Mouse (Mus musculus): ENCODE measurements around the gene Slc6a17. TPM values are rescaled to one million over a fixed set of nuclear protein-coding genes. Genes with fewer than 3 reads are reported as not detected.

Slc6a17 gene
- 1 to 10 TPM; 2.5 to 3.7 TPM for total RNA-seq (2021)
- long read RNA-seq, experiment 1, result 0 reads
- long read RNA-seq, experiment 2, partial matches to known transcripts, result 0 of 2 reads
- long read RNA-seq, experiment 2, other reads (novel, unspliced or antisense), result 2 of 2 reads

DNA sequence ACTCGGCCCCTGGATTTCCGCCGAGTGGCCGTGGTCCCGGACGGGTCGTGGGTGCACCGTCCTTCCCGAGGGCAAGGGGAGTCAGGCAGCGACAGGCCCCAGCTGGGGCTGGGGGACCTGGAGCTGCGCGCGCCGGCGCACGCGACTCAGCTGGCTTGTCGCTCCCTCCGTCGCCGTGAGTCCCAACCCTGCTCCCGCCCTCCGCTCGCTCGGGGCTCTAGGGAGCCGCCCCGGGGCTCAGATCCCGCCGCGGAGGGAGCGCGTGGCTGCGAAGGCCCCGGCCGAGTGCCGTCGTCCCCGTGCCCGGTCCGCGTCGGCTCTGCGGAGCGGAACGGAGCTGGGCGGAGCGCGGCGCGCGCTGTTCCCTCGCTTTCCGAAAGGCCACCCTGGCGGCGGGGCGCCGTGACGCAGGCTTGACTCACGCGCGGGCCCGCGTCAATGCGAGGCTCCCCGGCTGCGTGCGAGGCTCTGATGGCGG, at the start of gene Slc6a17:
Slc6a17 (minus strand) TSS at position 388 of the 478 bp plus-strand sequence.
- DNase-seq, result peak; percentile 70

DNA sequence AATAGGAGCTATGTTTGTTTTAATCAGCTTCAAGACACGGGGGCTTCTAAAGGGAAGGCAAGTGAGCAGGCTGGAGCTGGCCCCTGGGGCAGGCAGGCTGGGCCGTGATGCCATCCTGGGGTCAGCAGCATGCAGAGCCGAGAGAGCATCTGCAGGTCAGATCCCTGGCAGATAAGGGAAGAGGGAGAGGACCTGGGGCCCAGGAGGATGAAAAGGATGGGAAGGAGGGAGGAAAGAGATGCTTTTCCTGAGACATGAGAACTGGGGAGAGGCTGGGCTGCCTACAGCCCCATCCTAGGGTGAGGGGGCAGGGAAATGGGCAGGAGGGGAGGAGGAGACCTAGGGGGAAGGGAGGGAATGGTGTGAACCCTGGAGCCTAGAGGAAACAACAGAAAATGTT, 47.5 kb upstream of the Slc6a17 start:
- DNase-seq, result no peak

DNA sequence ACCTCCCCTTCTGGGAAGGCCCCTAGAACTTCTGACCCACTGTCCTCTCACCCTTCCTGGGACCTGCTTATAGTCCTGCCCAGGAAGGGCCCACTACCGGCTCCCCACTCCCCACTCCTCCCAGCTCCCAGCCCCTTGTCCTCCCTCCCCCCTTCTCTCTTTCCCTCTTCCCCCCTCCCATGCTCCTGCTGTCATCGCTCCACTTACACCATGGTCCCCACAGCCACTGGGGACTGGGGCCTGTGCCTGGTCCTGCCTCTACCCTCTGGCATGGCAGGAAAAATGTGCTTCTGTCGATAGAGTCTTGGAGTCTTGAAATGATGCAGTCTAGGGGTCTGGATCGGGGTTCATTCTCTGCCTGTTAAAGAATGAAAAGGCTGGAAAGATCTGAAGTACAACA, 46.1 kb upstream of the Slc6a17 start:
- no peak for DNase-seq

DNA sequence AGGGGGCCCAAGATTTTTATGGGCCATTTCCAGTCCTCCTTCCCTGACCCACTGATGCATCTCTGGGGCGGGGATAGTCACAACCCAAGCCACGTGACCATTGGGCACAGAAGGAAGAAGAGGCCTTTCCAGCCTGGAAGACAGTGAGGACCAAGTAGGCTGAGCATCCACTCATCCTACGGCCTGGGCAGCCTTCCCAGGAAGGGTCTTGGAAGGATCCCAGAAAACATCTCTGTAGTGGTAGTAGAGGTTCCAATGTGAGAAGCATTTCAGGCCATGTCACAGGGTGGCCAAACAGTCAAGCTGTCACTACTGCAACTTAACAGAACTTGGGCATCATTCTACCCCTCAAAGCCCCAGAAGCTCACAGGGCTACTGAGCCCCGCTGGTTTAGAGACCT, 44.8 kb upstream of the Slc6a17 start:
- DNase-seq, result no peak

DNA sequence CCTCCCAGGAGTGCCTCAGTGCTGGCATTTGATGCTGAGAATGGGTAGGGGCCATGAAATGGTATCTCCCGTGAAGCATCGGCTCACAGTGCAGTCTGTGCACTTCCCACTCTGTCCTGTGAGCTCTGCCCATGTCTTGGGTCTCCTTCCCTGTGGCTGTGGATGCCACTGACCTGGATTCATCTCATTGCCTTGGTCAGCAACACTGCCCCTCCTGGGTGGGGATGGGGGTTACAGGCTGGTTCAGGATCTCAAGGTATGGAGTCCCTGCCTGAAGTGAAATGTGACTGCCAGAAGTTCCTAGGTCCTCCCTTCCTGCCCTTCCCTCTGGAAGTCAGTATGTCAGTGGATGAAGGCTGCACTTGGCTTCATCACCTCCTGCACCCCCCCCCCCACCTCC, 44.3 kb upstream of the Slc6a17 start:
- DNase-seq, result no peak

DNA sequence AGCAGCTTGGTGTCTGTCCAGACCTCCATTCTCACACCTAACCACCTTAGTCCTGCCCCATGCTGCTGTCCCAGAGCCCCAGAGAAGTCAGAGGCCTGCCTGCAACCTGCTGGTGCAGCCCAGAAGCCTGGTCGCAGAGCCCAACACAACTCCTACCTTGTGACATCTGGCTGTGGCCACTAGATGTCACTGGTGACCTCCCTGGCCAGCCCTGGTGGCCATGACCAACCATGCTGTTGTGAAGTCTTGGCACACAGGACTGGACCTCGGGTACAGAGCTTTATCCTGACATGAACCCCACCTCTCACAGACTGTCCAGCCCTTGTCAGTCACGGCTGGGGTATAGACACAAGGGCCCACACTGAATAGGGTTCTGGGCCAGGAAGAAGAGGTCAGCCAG, 41.4 kb upstream of the Slc6a17 start:
- peak; percentile 80 for DNase-seq

DNA sequence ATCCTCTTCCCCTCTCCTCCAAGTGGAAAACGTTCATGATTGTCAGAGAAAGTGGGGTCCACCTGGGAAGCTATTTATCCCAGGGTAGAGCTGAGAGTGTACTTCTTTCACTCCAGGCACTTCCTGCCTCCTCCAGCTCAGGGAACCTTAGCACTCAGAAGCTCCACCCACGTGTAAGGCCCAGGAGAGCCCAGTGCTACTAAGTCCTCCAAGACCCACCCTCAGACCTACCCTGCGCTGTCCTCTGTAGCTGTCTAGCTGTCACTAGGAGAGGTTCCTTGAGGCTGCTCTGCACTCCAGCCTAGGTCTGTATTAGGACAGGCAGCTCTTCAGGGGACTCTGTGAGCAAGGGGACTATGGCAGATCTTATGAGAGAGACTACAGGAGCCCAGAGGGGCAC, 40.9 kb upstream of the Slc6a17 start:
- DNase-seq, result no peak

DNA sequence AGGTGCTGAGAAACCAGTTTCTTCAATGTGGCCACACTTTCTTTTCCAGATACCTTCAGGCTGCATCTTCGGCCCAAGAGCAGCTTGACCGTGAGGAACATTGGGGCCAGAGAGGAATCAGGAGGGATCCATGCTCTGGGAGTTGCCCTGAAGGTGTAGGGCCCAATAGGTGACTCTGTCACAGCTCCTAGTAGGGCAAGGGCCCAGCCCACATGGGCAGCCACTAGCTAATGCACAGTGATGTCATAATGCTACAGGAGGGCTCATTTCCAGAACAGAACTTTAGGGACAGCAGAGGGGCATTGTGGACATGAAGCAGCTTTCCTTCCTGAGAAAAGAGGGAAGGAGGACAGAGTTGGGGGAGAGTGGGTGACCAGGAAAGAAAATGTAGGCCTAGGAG, 37.0 kb upstream of the Slc6a17 start, which contains the start of gene Ubl4b:
Ubl4b (minus strand) TSS at position 232 of the 400 bp plus-strand sequence.
- DNase-seq, result no peak

DNA sequence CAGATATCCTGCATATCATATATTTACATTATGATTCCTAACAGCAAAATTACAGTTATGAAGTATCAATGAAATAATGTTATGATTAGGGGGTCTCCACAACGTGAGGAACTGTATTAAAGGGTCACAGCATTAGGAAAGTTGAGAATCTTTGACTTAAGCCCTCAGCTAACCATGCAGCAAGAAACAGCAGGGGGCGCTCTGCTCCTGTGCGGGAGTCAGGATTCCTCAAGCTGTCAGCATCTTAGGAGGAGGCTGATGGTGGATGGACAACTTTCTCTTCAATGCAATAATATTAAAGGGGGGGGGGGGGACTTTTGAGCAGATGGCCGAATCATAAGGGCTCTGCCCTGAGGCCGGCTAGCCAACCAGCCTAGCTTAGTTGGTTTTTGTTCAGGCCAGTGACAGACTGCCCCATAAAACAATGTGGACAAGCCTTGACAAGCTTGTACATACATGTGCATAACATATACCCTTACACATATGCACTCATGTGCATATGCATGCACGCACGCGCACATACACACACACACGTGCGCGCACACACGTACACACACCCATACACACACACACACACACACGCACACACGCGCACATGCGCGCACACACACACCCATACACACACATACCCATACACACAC, 32.7 kb upstream of the Slc6a17 start:
- DNase-seq, result peak; percentile 83

DNA sequence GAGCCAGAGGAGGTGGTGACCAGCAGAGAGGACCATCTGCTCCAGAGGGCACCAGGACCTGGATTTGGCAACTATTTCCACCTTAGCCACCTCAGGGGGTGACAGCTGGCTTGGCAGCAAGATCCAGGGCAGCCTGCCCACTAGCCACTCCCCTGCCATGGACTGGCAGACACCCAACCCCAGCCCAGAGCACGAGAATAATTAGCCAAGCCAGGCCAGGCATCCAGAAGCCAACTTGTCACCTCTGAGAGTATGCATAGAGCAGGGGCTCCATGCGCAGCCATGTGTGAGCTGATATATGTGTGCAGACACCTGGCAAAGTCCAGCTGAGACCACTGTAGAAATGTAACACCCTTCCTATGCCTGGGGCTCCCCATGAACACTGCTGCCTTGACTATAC, 29.1 kb upstream of the Slc6a17 start:
- peak; percentile 50 for DNase-seq

DNA sequence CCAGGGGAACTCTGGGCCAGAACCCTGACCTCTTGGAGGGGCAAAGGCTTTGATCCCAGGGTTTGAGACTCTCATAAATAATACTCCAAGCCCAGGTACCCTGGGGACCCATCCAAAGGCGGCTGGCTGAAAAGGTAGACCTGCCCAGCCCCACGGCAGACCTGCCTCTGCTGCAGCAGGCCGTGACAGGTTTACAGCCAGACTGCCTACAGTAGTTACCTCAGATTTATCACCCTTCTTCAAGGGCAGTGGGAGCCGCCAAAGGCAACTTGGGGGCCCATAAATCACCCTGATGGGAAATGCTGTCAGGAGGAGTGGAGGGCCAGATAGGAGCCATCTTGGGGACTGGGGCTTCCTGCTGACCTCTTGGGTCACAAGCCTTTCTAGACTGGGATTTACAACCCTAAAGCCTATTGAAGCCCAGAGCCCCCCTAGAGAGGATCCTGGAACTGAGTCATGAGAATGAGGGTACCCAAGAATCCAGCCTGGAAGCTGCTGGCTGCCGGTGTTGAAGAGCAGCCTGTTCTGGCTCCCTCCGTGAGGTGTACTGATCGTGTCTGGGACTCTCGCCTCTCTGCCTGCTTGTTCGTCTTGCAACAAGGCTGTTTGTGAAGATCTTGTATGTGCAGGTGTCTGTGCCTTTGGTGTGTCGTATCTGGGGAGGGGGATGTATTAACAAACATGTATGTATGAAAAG, 28.0 kb upstream of the Slc6a17 start:
- peak; percentile 8 for DNase-seq

DNA sequence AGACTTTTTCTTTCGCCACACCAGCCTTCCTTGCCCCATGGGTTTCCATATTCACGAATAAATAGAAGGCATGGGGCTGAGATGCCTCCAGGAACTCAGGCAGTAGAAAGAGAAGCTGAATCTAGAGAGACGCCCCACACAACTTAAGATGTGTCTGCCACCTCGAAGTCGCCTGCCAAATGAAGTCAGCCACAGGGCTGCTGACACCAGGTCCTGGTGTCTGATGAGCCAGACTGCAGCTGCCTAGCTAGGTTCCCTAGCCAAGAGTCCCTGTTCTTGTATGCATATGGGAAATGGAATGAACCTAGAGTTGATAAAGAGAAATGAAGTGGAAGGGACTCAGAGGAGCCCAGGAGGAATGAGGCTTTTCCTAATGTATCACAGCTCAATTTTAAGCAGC, 27.5 kb upstream of the Slc6a17 start:
- DNase-seq, result no peak

DNA sequence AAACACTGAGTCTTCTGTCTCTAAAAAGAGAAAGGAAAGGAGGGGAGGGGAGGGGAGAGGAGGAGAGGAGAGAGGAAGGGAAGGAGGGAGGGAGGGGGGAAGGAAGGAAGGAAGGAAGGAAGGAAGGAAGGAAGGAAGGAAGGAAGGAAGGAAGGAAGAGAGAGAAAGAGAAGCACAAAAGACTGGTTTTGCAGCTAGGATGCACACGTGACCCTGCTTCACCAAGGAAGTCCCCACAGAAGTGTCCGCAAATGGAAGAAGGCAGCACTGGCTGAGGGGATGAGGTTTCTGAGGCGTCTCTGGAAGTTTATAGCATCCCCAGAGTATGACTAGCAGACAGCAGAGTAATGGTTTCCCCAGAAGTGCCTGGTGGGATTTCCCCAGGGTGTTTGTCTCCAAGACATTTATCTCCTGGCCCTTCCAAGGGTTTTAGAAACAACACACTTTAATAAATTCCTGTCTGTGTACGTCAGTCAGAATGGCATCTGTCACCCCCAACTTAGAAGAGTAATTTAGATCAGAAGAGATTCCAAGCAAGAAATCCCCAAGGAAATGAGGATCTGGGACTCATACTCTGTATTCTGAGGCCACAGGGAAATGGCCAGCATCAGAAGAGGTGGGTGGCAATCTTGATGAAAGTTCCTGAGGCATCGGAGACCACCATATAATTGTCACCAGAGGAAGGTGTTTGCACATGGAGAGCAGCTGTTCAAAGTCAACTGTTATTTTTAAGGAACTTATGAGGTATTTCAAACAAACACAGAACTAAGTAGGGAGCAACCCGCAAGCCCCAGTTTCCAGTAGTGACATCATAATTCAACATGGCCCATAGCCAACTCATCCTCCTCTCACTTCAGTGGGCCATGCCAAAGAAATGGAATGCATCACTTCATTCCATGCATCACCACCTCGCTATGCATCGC, 25.6 kb upstream of the Slc6a17 start:
- DNase-seq, result no peak

DNA sequence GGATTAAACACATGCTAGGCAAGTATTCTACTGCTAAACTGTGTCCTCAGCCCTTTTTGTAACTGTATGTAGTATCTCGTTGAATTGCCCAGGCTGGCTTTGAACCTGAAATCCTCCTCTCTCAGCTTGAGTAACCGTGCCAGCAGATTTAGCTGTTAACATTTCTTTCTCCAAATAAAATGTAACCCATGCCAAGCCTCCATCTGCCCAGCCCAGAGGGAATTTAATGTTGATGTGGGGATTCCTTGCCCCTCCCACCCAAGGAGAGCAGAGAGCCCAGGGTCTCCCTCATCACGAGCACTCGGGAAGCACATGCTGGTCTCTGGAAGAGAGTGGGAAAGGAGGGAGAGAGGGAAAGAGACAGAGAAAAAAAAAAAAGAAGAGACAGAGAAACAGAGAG, 24.8 kb upstream of the Slc6a17 start:
- no peak for DNase-seq

DNA sequence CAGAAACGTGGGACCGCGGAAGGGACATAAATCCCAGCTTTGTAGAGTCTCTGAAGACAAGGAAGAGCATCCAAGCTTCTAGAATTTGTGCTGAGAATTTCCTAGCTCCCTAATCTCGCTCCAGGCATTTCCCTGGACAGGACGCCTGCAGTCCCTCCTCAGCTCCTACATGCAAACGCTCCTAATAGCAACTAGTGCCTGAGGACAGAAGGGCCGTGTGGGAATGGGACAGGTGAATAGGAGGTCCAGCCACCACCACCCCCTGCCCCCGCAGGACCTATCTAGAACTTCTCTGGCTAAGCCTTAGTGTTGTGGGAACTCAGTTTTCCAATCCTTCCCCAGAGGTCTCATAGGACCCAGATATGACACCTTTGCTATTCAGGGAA, 19.7 kb upstream of the Slc6a17 start:
- DNase-seq, result no peak

DNA sequence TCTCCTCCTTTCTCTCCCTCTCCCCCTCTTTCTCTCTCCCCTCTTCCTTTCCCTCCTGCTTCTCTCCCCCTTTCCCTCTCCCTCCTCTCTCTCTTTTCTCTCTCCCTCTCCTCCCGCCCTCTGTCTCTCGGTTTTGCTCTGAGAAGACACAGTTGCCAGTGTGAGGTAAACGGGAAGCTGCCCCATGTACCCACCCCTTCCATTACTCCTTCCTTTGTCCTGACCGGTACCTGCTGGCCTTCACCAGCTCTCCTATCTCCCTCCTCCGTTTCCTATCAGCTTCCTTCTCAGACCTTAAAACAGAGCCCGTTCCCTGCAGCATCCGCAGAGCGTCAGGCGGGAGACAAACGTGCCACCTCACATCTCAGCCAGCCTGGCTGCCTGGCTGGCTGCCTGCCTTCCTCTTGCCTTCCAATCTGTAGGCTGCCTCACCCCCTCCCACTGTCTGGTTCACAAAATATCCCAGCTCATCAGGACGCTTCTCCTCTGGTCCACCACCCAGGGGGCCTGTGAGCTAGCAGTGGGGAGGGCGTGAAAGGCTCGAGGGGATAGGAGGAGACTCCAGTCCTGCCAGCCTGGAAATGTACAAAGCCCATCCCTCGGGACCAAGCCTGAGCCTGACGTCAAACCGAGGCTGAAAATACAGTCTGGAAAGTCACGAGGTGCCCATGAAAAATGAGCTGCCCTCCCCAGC, 19.1 kb upstream of the Slc6a17 start:
- peak; percentile 66 for DNase-seq

DNA sequence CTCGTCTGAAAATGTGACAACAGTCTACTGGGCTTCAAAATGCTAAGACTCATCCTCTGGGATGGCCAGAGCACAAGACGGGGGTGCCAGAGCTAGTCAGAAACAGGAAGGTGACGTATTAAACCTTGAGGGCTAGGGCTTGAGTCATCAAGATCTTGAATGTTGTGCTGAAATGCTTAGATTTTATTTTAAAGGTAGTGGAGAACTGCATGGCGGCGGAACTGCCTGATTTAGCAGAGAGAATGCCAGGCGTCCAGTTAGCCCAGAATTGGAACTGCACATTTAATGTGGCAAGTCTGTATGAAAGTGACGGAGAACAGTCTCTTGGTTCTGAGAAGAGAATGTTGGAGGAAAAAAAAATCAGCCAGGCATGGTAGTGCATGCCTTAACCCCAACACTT, 17.1 kb upstream of the Slc6a17 start:
- DNase-seq, result no peak

DNA sequence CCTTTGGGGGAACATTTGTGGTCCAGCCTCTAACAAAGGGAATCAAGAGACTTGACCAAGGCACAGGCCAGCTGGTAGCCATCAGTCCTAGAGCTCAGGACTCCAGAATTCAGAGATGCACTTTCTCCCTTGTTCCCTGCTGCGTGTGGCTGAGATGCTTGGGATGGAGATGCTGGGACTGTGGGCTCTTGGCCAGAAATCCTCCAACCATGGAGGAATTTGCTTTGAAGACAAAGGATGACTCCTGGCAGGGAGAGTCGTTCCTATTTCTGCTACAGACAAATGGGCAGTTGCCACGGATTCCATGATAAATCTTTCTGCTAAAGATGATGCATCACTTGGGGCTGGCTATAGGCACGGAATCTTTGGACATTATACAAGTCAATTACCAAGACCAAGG, 15.7 kb upstream of the Slc6a17 start:
- DNase-seq, result no peak

DNA sequence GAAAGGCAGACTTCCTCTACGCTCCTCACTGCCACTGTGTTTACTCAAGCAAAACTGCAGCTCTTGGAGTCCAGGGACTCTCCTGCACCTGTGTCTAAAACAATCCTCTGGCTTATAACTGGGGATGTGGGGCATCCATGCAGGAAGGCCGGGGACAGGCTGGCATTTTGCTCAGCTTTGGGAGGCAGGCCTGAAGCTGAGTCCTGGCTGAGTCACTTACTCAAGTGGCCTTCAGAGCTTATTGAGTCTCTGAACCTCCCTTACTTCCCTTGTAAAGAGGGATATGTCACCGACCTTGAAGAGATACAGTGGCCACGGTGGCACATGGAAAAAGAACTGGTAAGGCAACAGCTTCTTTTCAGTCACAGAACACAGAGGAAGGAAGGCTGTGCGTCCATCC, 12.8 kb upstream of the Slc6a17 start:
- DNase-seq, result peak; percentile 29

DNA sequence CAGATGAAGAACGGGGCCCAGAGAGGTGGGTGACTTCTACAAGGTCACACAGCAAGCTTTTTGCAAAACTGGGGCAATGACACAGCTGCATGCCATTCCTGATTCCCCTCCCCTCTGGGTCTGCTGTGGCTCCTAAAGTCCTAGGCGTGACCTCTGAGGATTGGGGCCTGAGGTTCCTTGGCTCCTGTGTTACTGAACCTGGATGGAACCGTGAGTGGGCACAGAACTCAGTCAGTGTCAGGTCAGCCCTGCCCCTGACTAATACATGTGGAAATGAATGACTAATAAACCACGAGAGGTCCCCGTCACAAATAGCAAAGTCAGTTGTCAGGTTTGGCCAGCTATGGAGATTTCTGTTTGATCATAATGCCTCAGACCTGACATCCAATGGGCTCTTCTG, 11.4 kb upstream of the Slc6a17 start:
- no peak for DNase-seq

DNA sequence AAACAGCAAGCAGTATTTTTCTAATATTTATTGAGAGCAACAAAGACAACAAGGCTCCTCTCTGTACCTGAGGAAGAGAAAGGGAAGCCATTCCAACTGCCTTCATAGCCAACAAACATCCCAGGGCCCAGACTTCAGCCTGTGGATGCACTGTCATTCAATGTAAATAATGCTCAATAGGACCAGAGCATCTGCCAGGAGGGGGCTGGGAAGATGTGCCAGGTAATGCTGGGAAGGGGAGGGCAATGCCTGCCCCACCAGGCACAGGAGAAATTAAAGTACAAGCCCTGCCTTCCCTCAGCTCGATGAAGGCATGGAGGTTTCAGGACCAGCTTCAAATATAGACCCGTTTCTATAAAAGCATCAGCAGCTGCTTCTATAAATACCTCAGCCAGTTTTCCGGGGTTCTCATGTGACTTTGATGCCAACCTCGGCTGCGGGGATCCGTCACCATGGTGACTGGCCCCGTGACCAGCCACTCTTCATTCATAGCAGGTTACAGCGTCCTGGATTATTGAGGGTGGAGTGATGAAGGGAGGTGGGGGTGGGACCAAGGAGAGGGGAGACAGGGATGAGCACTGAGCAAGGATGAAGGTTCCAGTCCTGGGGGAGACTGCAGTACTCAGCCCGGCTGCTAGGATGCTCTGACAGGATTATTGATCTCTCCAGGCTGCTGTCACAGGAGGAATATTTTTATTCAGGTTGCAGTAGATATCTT, 10.7 kb upstream of the Slc6a17 start:
- peak; percentile 10 for DNase-seq

Data from adrenal gland, postnatal 10 days (tissue).